Mouse (Mus musculus): Measurements from ENCODE around the gene Zmpste24. TPM values are rescaled to one million over a fixed set of nuclear protein-coding genes. Genes with fewer than 3 reads are reported as not detected.
A peak's percentile ranks its signal among the peaks of the same experiment; 100 is the strongest.

Gene Zmpste24
- polyA plus RNA-seq, 1 experiment: 26.4 TPM

GRCm38 (mm10) chr4:121016928-121017657 lies 80.9 kb downstream of the Zmpste24 start, which contains the start of gene Smap2:
TSS of gene Smap2 (minus strand) at chr4:121017247.
- WGBS: under 1% methylated on average over 48 of the region's 48 CpGs
- H3K27ac ChIP-seq (ENCODE audit: control insufficient read depth, insufficient read depth, low read length): peak within 1 kb of the TSS; percentile 25; the same call in 1 of the 2 replicates
- DNase-seq: peak; percentile 99
- no peaks in the 10 kb centered on the region for H3K36me3 ChIP-seq (ENCODE audit: control insufficient read depth, insufficient read depth, low read length)
- H3K27me3 ChIP-seq (ENCODE audit: control insufficient read depth, insufficient read depth, low read length): no peaks in the 10 kb centered on the region
- H3K4me3 ChIP-seq (ENCODE audit: control insufficient read depth, insufficient read depth, low read length): peak within 1 kb of the TSS; percentile 77
- peaks cover 4% of the 10 kb centered on the region for H3K4me1 ChIP-seq (replicated peaks; ENCODE audit: control insufficient read depth, insufficient read depth, low read length)
- TF ChIP-seq POLR2A (IDR thresholded peaks at IDR 0.05; ENCODE audit: control insufficient read depth, extremely low read depth, insufficient read depth, low read length, poor library complexity) (peak; percentile 93), CTCF (IDR thresholded peaks at IDR 0.05; ENCODE audit: borderline replicate concordance, control insufficient read depth, extremely low read depth, insufficient read depth, low read length, poor library complexity) (peak; percentile 97)

GRCm38 (mm10) chr4:121016021-121016898 lies 81.8 kb downstream of the Zmpste24 start:
- Histone ChIP-seq H3K4me3 (ENCODE audit: control insufficient read depth, insufficient read depth, low read length) (peak overlapping the region; percentile 77), H3K4me1 (replicated peaks; ENCODE audit: control insufficient read depth, insufficient read depth, low read length) (peaks cover 4% of the 10 kb centered on the region), H3K27ac (ENCODE audit: control insufficient read depth, insufficient read depth, low read length) (peak overlapping the region; percentile 25; the same call in 1 of the 2 replicates), H3K27me3 (ENCODE audit: control insufficient read depth, insufficient read depth, low read length) (no peaks in the 10 kb centered on the region), H3K36me3 (ENCODE audit: control insufficient read depth, insufficient read depth, low read length) (no peaks in the 10 kb centered on the region)
- DNase-seq: peak; percentile 49
- TF ChIP-seq POLR2A (IDR thresholded peaks at IDR 0.05; ENCODE audit: control insufficient read depth, extremely low read depth, insufficient read depth, low read length, poor library complexity) (no peak), CTCF (IDR thresholded peaks at IDR 0.05; ENCODE audit: borderline replicate concordance, control insufficient read depth, extremely low read depth, insufficient read depth, low read length, poor library complexity) (no peak)
- 1% methylated on average over 40 of the region's 40 CpGs for WGBS

GRCm38 (mm10) chr4:121015268-121015659 lies 82.8 kb downstream of the Zmpste24 start:
- Histone ChIP-seq H3K36me3 (ENCODE audit: control insufficient read depth, insufficient read depth, low read length) (no peaks in the 10 kb centered on the region), H3K27me3 (ENCODE audit: control insufficient read depth, insufficient read depth, low read length) (no peaks in the 10 kb centered on the region), H3K4me1 (replicated peaks; ENCODE audit: control insufficient read depth, insufficient read depth, low read length) (peaks cover 4% of the 10 kb centered on the region), H3K4me3 (ENCODE audit: control insufficient read depth, insufficient read depth, low read length) (no peak overlapping the region), H3K27ac (ENCODE audit: control insufficient read depth, insufficient read depth, low read length) (no peak overlapping the region)
- TF ChIP-seq CTCF (IDR thresholded peaks at IDR 0.05; ENCODE audit: borderline replicate concordance, control insufficient read depth, extremely low read depth, insufficient read depth, low read length, poor library complexity): no peak
- no peak for TF ChIP-seq POLR2A (IDR thresholded peaks at IDR 0.05; ENCODE audit: control insufficient read depth, extremely low read depth, insufficient read depth, low read length, poor library complexity)
- DNase-seq: no peak
- WGBS: 46% methylated on average over 7 of the region's 7 CpGs

- peaks cover 4% of the 10 kb centered on the region for H3K4me1 ChIP-seq (replicated peaks; ENCODE audit: control insufficient read depth, insufficient read depth, low read length)
- no peaks in the 10 kb centered on the region for H3K27me3 ChIP-seq (ENCODE audit: control insufficient read depth, insufficient read depth, low read length)
- H3K4me3 ChIP-seq (ENCODE audit: control insufficient read depth, insufficient read depth, low read length): no peak overlapping the region
- H3K27ac ChIP-seq (ENCODE audit: control insufficient read depth, insufficient read depth, low read length): no peak overlapping the region
- WGBS: 29% methylated on average over 10 of the region's 10 CpGs
- DNase-seq: no peak
- no peaks in the 10 kb centered on the region for H3K36me3 ChIP-seq (ENCODE audit: control insufficient read depth, insufficient read depth, low read length)
- TF ChIP-seq POLR2A (IDR thresholded peaks at IDR 0.05; ENCODE audit: control insufficient read depth, extremely low read depth, insufficient read depth, low read length, poor library complexity) (no peak), CTCF (IDR thresholded peaks at IDR 0.05; ENCODE audit: borderline replicate concordance, control insufficient read depth, extremely low read depth, insufficient read depth, low read length, poor library complexity) (no peak)
These were observed 83.3 kb downstream of the Zmpste24 start for GRCm38 (mm10) chr4:121014594-121015267.

- peaks cover 2% of the 10 kb centered on the region for H3K4me1 ChIP-seq (replicated peaks; ENCODE audit: control insufficient read depth, insufficient read depth, low read length)
- H3K27me3 ChIP-seq (ENCODE audit: control insufficient read depth, insufficient read depth, low read length): no peaks in the 10 kb centered on the region
- WGBS: 78% methylated on average over 11 of the region's 11 CpGs
- H3K36me3 ChIP-seq (ENCODE audit: control insufficient read depth, insufficient read depth, low read length): no peaks in the 10 kb centered on the region
- no peak overlapping the region for H3K27ac ChIP-seq (ENCODE audit: control insufficient read depth, insufficient read depth, low read length)
- TF ChIP-seq POLR2A (IDR thresholded peaks at IDR 0.05; ENCODE audit: control insufficient read depth, extremely low read depth, insufficient read depth, low read length, poor library complexity) (no peak), CTCF (IDR thresholded peaks at IDR 0.05; ENCODE audit: borderline replicate concordance, control insufficient read depth, extremely low read depth, insufficient read depth, low read length, poor library complexity) (no peak)
- H3K4me3 ChIP-seq (ENCODE audit: control insufficient read depth, insufficient read depth, low read length): no peak overlapping the region
- DNase-seq: no peak
These were observed 87.1 kb downstream of the Zmpste24 start for GRCm38 (mm10) chr4:121010770-121011549.

Other genes starting within 250 kb of the Zmpste24 start
- 3.7 and 4.1 TPM in 2 replicates for gene Rims3, start 243.4 kb downstream of the Zmpste24 start, polyA plus RNA-seq (2012; rRNA removed)
- gene Exo5, start 173.2 kb downstream of the Zmpste24 start, polyA plus RNA-seq (2012; rRNA removed): 10.9 and 11.7 TPM in 2 replicates
- gene Zfp69, start 146.5 kb downstream of the Zmpste24 start, polyA plus RNA-seq (2012; rRNA removed): 3.2 and 3.4 TPM in 2 replicates
- gene Smap2, start 81.0 kb downstream of the Zmpste24 start, polyA plus RNA-seq (2012; rRNA removed): 87.4 and 88.9 TPM in 2 replicates
- gene Col9a2, start 58.9 kb downstream of the Zmpste24 start, polyA plus RNA-seq (2012; rRNA removed): 0.20 and 0.38 TPM in 2 replicates
- gene Tmco2, start 11.0 kb upstream of the Zmpste24 start, polyA plus RNA-seq (2012; rRNA removed): not detected in 2 replicates
- 6.6 and 7.1 TPM in 2 replicates for gene Rlf, start 116.8 kb upstream of the Zmpste24 start, polyA plus RNA-seq (2012; rRNA removed)
- gene Gm12888, start 226.7 kb upstream of the Zmpste24 start, polyA plus RNA-seq (2012; rRNA removed): not detected in 2 replicates

Data from thymus, adult 2 months (tissue).